Mouse (Mus musculus) CD8-positive naive resting alpha-beta T cell, adult 2 months (primary cell): Measurements from ENCODE around the gene Chchd6.

Experiments used
- DNase-seq, 2 experiments: peaks; one replicate each; pipeline ENCODE4 v3.0.0; 2022; ENCODE audit warnings: low read depth in 2 of 2, low spot score in 2 of 2

Chchd6 gene

GRCm38 (mm10) chr6:89591531-89591930 is 3.9 kb downstream of the Chchd6 start:
- no peak for DNase-seq

- DNase-seq: no peak
Observed at GRCm38 (mm10) chr6:89585696-89586095, 9.8 kb downstream of the Chchd6 start.

- DNase-seq: no peak
Observed at GRCm38 (mm10) chr6:89584634-89585409, 10.6 kb downstream of the Chchd6 start.

- no peak for DNase-seq
Observed at GRCm38 (mm10) chr6:89583170-89583569, 12.3 kb downstream of the Chchd6 start.

GRCm38 (mm10) chr6:89574641-89575040 is 20.8 kb downstream of the Chchd6 start:
- DNase-seq: no peak

GRCm38 (mm10) chr6:89573768-89574167 is 21.7 kb downstream of the Chchd6 start:
- DNase-seq: no peak

GRCm38 (mm10) chr6:89572921-89573636 is 22.4 kb downstream of the Chchd6 start:
- DNase-seq: no peak

- no peak for DNase-seq
Observed at GRCm38 (mm10) chr6:89569370-89569769, 26.1 kb downstream of the Chchd6 start.

- no peak for DNase-seq
Observed at GRCm38 (mm10) chr6:89566740-89567139, 28.7 kb downstream of the Chchd6 start.

GRCm38 (mm10) chr6:89563381-89563780 is 32.1 kb downstream of the Chchd6 start:
- DNase-seq: no peak

- no peak for DNase-seq
Observed at GRCm38 (mm10) chr6:89560826-89561225, 34.6 kb downstream of the Chchd6 start.

GRCm38 (mm10) chr6:89557654-89558053 is 37.8 kb downstream of the Chchd6 start:
- DNase-seq: no peak

GRCm38 (mm10) chr6:89556566-89556965 is 38.9 kb downstream of the Chchd6 start:
- no peak for DNase-seq

GRCm38 (mm10) chr6:89555971-89556370 is 39.5 kb downstream of the Chchd6 start:
- no peak for DNase-seq

GRCm38 (mm10) chr6:89554029-89554428 is 41.4 kb downstream of the Chchd6 start:
- DNase-seq: no peak

GRCm38 (mm10) chr6:89553012-89553704 is 42.3 kb downstream of the Chchd6 start:
- peak; percentile 33 to 50 for DNase-seq

- no peak for DNase-seq
Observed at GRCm38 (mm10) chr6:89552321-89553011, 43.0 kb downstream of the Chchd6 start.

- DNase-seq: no peak
Observed at GRCm38 (mm10) chr6:89549157-89549556, 46.3 kb downstream of the Chchd6 start.

- DNase-seq: no peak
Observed at GRCm38 (mm10) chr6:89547951-89548350, 47.5 kb downstream of the Chchd6 start.

- no peak for DNase-seq
Observed at GRCm38 (mm10) chr6:89538102-89538751, 57.2 kb downstream of the Chchd6 start.
